Mouse (Mus musculus) ES-Bruce4 (cell line): ENCODE data around the gene Hand1.

Source experiments
- CTCF ChIP-seq: IDR thresholded peaks from one replicate; pipeline ENCODE4 v1.8.1; 2011; ENCODE audit warnings: low read depth, low read length
- EP300 ChIP-seq: IDR thresholded peaks from 2 replicates; pipeline ENCODE4 v1.6.1; 2011; ENCODE audit warnings: low read depth, low read length; ENCODE audit not compliant: insufficient read depth
- POLR2A ChIP-seq: IDR thresholded peaks from one replicate; pipeline ENCODE4 v1.8.1; 2011; ENCODE audit warnings: low read length; ENCODE audit not compliant: insufficient read depth

DNA sequence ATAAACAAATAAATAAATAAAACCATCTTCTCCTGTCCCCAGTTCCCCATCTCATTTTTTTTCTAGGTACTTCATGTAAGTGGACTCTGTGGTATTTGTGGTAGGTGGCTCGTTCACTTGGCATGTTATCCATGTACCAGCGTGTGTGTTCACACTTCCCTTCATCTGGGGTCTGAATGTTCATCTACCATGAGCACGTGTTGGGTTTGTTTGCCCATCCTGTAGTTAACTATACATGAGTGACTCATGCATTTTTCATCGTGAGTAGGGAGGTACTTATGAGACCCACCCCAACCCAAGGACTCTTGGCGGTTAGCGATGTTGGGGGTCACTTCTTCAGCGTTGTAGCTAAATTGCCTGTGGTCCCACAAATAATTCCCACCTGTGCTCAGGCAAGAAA is 29.5 kb upstream of the Hand1 start:
- TF ChIP-seq CTCF (no peak), EP300 (no peak), POLR2A (no peak)
